Mouse (Mus musculus): ENCODE measurements at regions not wholly inside any gene's neighbourhood (a gene's known extent, or its start where the extent isn't known, plus 50 kb on each side); places are given as distances from the start of the nearest gene placed in this dataset.

- DNase-seq = no peak
Measured at GRCm38 (mm10) chr2:128438897-128439296, 152.1 kb upstream of the Spdye4c start.

GRCm38 (mm10) chr2:128444599-128445011 lies 146.4 kb upstream of the Spdye4c start:
- DNase-seq = no peak

- peak; percentile 68 for DNase-seq
Measured at GRCm38 (mm10) chr2:128445443-128445842, 145.6 kb upstream of the Spdye4c start.

DNA sequence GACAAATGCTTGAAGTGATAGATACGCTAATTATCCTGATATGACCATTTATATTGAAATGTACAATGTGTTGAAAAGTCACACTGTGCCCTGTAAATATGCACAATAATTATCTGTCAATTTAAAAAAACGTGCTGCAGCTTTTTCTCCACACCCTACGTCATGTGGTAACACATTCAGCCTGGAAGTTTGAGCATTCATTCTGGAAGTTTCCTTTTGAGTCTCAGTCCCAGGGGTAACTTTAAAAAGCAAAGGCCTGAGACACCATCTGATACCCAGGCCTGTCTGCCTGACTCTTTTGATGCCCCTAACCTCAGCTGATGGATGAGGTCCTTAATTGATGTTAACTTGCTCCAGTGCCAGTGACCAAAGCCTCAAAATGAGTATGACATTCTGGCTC lies 141.7 kb upstream of the Spdye4c start:
- no peak for DNase-seq

DNA sequence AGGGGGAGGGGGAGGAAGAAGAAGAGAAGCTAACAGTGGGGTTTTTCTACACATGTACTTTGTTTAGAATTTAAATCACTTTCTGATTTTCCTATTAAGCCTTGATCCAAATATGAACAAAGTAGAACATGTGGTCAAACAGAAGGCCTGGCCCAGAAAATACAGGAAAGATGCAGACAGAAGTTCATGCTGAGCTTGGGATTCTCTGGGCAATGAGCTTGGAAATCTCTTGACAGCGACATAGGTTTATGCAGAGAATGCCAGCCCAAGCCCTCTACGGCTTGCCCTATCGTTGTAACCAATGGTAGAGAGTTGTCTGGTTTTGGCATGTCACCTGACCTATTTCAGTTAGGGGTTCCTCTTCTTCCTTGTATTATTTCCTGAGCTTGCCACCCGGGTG lies 141.0 kb upstream of the Spdye4c start:
- DNase-seq = no peak

- no peak for DNase-seq
Measured at GRCm38 (mm10) chr2:128451554-128452239, 139.3 kb upstream of the Spdye4c start.

DNA sequence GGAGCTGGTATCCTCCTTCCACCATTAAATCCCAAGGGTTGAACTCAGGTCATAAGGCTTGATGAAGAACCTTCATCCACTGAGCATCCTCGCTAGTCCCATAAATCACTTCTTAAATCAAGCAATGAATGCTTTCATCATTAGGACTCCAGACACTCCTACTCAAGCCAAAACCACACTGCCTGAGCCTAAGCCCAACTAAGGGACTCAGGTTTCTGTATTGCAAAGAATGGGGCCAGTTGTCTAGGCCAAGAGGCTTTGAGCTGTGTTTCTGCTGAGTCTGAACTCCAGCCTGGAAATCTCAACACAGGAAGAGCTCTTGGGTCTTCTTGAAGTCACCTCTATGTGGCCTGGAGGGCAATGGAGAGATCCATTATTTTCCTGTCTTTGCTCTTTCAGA lies 138.4 kb upstream of the Spdye4c start:
- DNase-seq = no peak

DNA sequence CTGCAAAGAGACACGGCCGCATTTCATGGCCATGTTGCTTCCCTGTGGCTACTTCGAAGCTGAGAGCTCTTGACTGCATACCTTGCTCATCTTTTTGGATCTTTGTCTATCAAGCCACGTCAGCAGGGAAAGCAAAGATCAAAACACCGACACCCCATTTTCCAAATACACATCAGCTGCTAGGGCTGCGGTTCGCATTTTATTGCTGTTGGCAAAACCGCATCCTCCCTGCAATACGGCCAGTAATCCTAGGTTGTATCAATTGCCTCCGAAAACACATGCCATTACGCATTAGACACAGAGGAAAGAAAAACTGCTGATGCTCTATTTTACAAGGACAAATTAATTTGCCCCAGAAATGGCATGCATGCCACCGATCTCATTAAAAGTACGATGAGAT lies 136.5 kb upstream of the Spdye4c start:
- no peak for DNase-seq

- DNase-seq = no peak
Measured at GRCm38 (mm10) chr2:128457591-128458209, 133.3 kb upstream of the Spdye4c start.

DNA sequence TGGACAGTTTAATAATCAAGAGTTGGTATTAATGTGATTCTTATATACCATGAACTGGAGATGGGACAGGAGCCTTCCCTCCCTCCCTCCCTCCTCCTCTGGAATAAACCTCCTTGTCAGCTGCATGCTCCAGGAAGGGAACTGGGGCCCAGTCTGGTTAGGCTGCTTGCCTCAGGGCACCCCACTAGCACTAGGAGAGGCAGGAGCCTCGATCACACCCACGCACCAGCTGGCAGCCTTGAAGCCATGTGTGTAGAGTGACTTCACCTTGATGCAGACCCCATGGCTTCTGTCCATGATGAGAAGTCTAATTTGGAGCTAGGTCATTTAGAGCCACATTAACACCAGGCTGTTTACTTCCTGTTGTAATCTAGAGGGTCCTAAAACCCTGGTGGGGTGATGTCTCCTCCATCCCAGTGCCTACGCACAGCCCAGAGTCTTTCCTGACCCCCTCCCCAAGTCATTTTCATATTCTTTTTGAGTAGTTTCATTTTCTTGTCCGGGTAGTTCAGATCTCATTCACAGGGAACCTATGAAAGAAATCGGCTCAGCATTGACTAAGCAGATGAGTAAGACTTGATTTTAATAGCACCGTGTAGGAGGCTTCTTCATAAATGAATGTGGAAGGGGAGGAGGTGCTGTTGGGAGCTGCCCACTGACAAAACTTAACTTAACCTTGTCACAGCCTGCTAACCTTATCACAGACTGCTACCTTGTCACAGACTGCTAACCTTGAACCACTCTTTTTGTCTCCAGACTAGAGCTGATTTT lies 125.6 kb upstream of the Spdye4c start:
- DNase-seq = no peak

GRCm38 (mm10) chr2:128467490-128468245 lies 123.3 kb upstream of the Spdye4c start:
- peak; percentile 51 for DNase-seq

DNA sequence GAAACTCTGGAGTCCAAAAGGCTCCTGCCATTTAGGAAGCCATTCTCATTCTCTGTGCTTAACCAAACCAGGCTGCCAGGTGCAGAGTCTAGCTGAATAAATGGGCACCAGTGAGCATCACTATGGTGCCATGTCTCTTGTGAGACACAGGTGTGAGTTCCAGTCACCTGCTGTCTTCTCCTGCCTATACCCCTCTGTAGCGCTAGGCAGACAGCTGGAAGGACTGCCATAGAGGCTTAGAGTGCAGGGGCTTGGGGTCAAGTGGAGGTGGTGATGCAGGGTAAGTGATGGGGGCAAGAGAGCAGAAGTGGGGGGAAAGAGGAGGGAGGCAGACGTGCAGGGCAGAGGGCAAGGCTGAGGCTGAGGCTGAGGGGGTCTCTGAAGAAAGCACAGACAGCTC lies 122.7 kb upstream of the Spdye4c start:
- no peak for DNase-seq

DNA sequence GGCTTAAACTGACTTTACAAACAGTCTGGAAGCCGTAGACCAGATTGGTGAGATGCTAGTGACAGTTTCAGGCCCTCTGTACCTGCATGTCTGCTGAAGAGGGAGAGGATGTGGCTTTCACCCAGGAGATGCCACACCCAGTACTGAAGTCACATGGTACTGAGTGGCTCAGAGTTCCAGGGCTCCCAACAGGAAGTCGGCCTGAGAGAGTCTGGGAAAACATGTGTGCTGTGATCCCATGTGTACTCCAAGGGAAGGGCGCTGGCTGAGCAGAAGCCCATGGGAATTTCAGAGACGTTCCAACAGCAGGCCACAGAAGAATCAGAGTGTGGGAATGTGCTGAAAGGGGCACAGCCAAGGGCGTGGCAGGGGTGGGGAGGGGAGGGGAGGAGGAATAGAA lies 120.7 kb upstream of the Spdye4c start:
- DNase-seq = peak; percentile 63

GRCm38 (mm10) chr2:128473241-128473954 lies 117.6 kb upstream of the Spdye4c start:
- no peak for DNase-seq

DNA sequence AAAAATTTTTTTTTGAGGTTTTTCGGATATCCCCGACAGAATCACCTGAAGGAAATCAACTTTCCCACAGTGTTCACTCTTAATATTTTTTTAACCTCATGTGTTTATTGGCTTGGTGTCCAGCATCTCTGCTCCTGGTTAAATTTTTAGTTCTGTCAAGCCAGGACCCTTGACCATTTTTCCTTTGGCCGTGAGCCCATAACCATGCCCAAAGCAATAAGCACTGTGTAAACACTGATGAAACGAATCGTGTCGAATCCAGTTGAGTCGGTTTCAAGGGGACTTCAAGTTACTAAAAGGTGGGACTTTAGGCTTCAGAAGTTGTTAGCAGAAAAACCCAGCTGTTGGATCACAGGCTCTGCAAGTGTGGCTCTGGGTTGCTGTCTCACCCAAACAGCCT lies 117.0 kb upstream of the Spdye4c start:
- DNase-seq = no peak

- DNase-seq = no peak
Measured at GRCm38 (mm10) chr2:128477242-128477641, 113.8 kb upstream of the Spdye4c start.

- no peak for DNase-seq
Measured at GRCm38 (mm10) chr2:128491217-128491877, 99.7 kb upstream of the Spdye4c start.

GRCm38 (mm10) chr2:128493871-128494270 lies 97.1 kb upstream of the Spdye4c start:
- peak; percentile 39 for DNase-seq

DNA sequence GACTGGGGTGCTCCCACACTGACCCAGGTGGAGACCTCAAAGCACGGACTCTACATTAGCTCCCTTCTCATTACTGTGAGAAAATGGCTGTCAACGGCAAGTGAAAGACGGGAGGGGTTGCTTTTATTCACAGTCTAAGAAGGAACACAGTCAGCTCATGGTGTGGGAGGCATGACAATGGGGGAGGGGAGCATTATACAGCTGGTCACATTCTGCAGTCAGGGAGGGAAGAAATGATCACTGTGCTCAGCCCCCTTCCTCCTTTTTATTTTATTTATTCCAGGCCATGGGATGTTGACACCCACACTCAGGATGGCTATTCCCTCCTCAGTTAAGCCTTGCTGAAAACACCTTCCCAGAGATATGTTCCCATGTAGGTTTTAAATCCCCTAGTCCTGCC lies 93.1 kb upstream of the Spdye4c start:
- DNase-seq = no peak

DNA sequence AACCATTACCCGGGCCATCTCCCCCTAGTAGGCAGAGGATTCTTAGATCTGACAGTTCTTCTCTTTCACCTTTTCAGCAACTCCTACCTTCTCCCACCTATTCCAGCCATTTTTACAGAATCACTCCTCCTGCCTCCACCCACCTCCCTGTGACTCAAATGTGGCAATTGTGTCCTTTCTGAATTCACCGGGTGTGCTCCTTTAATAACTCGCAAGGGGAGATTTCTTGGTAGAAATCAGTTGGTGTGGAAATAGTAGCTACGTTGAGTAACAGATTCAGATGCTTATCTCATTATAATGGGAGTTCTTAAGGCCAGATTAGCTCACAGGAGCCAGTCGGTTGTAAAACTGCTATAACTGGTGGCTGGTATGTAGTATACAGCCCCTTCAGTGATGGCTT lies 92.4 kb upstream of the Spdye4c start:
- DNase-seq = no peak

DNA sequence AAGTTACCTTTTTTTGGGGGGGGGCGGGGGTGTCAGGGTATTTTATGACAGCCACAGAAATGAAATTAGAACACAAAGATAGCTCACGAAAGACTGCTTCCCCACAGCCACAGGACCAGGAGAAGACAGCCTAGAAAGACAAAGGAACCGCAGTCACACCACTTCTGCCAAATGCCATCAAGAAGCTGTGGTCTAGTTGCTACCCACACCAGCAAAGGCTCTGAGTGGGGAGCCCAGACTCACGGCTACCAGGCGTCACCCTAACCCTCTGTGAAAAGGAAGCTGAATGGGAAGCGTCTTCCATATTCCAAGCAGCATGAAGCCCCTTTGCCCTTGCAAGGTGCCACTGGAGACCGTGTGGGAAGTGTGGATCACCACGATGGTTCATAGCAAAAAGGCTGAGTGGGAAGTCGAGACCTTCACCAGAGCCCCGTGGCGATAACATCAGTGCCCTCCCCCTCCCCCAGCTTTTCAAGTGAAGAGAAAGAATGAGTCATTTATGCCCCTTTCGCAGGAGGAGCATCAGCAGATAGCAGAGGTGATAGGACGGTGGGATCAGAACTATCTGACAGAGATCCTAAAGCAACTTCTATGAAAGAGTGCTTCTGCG lies 91.3 kb upstream of the Spdye4c start:
- DNase-seq = no peak

DNA sequence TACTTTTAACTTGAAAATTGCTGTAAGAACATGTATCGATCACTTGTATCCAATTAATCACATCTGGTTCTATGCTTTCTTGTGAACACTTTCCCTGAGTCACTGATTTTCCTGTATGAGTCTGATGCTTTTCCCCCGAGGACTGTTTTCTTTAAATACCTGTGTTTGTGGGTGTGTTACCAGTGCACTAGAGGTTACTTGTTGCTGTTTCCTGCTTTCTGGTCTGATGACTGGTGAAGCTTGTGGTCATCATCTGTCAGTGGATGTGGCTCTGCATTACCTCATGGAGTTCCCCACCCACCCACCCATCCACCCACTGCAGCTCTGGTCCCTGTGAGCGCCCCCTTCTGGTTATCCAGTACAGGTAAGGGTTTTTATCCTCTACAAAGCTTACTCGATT lies 88.3 kb upstream of the Spdye4c start:
- DNase-seq = no peak

All from lung, postnatal 36 days (tissue).